Mouse (Mus musculus) adrenal gland, adult 18-20 months (tissue): ENCODE measurements around the gene Tmem158. TPM values are rescaled to one million over a fixed set of nuclear protein-coding genes. Genes with fewer than 3 reads are reported as not detected.

Experiments used
- DNase-seq, 2 experiments: peaks; one replicate each; pipeline ENCODE4 v3.0.0; 2021 to 2022; ENCODE audit warnings: low spot score in 2 of 2
- long read RNA-seq, 2 experiments: library from polyadenylated mRNA; stranded (forward); transcript quantifications; one replicate each; pipeline ENCODE4 v2.0.0; 2021
- total RNA-seq, 2 experiments: library from RNA; stranded (reverse); gene quantifications; 1 replicate in 1 of 2; 2 replicates in 1 of 2; pipeline ENCODE4 v1.2.3; 2021

The Tmem158 gene
- 1 to 10 TPM; 7.5 to 9.2 TPM for total RNA-seq
- long read RNA-seq, experiment 1, transcript Tmem158-201 (1 exons, 1,712 nt) = major isoform, 12 of 12 reads
- long read RNA-seq, experiment 1, partial matches to known transcripts = 0 of 12 reads
- long read RNA-seq, experiment 1, other reads (novel, unspliced or antisense) = 0 of 12 reads
- long read RNA-seq, experiment 2, transcript Tmem158-201 (1 exons, 1,712 nt) = major isoform, 31 of 31 reads
- long read RNA-seq, experiment 2, partial matches to known transcripts = 0 of 31 reads
- long read RNA-seq, experiment 2, other reads (novel, unspliced or antisense) = 0 of 31 reads

DNA sequence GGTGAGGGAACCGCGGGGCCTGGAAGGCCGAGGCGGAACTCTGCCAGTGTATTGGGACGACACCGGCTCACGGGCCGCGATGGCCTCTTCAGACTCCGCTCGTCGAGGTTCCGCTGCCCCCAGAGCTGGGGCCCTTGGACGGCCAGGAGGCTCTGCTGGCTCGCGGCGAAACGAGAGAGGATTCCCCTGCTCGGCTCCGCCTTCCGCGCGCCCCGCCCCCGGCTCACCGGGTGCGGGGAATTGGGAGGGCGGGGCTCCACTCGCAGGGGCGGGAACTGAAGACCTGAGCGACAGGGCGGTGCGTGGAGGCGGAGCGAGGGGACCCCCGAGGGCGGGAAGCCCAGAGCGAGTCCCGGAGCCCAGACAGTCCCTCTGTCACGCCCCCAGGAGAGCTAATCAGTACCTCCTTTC lies at the start of gene Tmem158:
Gene Tmem158 (minus strand): TSS at position 154 of the 411 bp plus-strand sequence.
- DNase-seq = peak; percentile 81 to 83

DNA sequence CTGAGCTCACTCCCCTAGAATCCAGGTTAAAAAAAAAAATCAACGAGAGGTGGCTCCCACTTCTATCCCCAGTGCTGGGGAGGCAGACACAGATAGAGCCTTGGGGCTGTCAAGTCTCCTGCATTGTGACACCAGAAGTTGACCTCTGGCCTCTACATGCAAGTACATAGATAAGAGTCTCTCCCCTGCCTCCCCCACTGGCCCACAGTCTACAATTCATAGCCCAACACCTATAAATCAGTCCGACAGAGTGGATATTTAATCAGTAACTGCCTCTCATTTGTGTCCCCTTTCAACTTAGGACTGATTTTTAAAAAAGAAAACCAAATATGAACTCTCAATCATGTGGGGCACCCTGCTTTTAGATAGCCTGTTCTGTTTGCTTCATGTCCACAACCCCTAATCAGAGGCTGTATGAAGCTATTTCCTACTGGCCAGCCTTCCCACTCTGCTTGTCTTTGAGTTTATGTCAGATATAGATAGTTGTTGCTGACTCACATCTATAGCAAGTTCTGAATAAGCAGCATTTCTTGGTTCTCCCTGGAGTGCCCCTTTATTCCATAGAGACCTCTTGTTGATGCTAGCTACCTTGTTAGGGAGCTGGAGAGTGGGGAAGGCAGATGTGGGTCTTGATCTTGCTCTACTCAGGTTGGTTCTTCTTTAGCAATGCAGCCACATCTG lies 49.3 kb upstream of the Tmem158 start:
- DNase-seq = no peak

DNA sequence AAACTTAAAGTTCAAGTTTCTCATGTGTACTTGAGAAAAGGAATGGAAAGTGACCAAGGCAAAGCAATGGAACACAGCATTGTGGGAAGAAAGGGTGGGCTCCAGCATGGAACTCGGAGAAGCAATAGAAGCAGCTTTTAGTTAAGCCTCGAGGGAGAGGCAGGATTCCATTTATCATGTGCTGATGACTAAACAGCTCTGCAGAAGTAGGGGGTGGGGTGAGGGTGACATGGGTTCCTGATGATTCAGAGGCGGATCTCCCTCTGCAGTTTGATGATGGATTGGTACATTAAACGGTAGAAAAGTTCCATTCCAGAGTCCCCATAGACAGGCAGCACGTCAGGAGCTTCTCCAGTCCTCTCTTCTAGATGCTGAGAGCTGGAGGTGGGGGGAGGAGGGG lies 48.5 kb upstream of the Tmem158 start:
- DNase-seq = peak in 1 of 2 experiments; percentile 29

DNA sequence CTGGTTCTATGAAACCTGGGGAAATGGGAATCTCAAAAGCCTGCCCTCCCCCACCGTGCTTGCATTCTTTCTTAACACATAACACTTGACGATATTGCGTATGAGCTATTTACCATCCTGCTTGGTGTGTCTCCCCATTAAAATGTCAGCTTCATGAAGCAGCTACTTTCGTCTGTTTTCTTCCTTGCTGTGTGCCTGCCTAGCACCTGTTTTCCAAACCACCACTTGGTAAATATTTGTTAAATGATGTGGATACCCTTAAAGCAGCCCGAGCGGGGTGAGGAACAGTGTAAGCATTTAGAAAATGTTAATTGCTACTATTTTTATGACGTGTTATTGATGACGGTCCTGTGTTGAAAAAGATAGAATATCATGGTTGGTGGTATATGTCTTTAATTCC lies 44.4 kb upstream of the Tmem158 start:
- no peak for DNase-seq

DNA sequence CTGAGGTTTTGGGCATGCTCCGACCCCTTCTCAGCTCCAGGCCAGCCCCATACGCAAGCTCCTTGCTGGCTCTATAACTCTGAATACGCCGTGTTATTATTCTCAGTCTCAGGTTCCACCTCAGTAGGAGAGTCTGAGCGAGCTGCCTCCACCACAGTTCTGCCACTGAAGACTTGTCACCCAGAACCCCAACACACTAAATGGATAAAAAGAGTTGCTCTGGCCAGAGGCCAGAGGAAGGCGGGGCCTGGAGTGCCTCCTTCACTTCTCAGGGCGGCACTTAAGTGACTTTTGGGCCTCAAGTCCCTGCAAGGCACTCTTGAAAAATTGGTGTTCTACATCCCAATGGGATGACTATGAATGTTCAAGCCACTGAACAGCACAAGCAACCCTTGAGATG lies 43.4 kb upstream of the Tmem158 start:
- DNase-seq = no peak

DNA sequence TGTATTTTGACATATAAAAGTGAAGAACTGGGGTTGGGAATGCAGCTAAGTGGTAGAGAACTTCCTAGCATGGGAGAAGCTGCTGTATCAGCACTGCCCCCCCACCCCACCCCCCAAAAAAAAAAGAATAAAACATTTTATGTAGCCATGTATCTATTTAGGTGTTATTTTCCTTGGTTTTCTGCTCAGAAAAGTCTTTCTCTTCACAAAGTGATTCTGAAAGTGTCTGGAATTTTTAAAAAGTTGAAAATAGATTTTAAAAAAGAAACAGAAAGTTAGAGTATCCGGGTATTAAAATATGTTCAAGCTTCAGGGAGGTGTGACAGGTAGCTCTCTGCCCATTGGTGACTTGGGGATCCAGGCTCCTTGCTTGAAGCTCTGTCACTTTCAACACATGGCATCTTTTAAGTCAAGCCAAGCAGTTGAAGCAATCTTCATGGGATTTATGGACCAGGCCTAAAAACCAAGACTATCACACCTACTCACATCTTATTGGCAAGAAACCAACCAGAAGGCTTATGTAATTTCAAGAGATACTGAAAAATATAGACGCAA lies 42.3 kb upstream of the Tmem158 start:
- no peak for DNase-seq

DNA sequence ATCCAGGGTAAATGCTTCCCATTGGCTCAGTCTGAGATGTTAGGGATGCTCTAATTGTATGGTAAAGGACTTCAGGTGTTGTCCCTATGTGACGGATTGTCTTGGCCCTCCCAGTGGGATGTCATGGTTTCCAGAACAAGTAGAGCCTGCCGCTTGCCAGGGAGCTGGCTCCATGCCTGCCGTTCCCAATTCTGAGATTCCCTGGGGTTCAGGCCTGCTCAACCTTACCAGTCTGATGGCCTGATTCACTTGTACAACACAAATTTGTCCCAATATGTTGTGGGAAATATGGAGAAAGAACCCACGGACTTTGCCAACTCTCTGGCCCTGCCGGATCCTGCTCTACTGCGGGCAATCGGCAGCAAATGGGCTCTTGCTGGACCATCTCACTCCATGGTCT lies 37.3 kb upstream of the Tmem158 start:
- DNase-seq = no peak

DNA sequence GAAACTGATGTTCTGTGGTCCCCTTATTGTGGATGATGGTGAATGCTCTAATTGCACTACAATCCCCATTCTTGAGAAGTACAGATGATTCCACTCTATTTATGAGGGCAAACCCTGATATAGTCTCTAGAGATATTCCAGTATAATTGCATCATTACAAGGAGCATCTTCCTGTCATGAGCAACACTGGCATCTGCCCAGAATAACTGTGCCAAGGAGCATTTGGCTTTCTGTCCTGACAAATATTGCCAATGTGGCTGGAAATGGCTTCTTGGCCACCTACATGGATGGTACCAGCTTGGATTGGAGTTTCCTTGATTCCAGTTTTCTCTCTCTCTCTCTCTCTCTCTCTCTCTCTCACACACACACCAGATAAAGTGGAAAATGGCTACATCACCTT lies 35.7 kb upstream of the Tmem158 start:
- no peak for DNase-seq

DNA sequence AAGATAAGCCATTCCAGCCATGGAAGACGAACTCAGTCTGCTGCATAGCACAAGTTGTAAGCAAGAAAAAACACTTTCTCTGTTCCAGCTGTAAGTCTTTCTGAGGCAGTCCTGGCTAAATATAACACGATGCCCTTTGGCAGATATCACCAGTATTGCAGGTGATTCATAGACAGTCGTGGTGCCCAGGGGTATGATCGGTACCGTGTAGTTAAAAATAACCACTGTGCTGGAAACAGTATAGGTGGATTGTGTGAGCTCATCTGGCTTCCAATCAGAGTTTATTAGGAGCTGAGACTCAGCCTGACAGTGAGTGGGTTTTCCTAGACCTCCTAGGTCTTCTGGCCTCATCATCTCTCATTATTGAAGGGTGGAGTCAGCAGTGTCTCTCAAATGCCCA lies 34.0 kb upstream of the Tmem158 start:
- no peak for DNase-seq

DNA sequence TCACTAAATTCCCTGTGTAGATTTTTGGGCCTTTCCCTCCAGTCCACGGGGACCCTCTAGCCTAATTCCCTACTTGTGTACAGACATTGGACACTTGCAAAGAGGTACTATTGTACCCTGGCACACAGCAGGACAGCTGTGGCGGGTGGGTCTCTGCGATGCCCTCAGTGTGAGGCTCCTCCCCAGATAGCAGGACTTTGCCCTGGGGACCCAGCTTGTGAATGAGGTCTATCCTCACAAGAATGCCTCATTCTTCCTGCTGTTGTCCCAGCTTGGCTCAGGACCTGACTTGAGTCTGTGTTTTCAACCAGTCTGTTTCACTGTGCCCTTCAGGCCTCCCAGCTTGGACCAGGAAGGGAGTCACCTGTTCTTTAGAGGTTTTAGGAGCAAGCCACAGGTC lies 27.8 kb upstream of the Tmem158 start:
- no peak for DNase-seq

DNA sequence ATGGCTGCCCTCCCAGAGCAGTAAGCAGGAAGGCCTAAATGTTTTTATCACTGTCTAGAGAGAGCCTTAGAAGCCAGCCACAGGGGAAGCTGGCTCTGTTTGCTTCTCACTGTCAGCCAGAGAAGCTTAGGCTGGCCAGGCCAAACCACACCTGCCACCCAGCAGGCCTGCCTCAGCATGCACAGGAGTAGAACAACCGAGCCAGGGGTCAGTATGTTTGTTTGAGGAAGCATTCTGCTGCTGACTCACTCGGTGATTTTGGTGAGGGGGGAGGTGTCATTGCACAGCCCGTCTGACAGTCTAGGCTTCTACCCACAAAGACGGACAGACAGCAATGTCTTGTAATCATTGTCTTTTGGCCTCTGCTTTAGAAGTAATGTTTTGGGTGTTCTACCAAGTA lies 25.1 kb upstream of the Tmem158 start:
- no peak for DNase-seq

DNA sequence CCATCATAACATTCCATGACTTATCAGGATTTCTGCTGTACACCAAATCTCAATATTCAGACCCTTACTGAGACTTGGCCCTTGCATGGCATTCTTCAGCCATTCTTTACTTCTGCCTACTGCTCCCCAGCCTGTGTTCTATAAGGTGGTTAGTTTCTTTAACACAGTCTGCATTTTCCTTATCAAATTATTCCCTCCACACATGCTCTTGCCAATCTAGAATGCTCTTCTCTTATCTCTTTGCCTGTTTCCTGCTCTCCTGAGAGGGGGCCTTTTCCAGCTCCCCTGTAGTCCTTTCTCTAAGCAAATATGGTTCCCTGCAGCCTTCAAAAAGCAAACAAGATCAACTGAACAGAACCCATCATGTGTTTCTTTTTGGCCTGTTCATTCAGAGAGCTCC lies 20.2 kb upstream of the Tmem158 start:
- no peak for DNase-seq

DNA sequence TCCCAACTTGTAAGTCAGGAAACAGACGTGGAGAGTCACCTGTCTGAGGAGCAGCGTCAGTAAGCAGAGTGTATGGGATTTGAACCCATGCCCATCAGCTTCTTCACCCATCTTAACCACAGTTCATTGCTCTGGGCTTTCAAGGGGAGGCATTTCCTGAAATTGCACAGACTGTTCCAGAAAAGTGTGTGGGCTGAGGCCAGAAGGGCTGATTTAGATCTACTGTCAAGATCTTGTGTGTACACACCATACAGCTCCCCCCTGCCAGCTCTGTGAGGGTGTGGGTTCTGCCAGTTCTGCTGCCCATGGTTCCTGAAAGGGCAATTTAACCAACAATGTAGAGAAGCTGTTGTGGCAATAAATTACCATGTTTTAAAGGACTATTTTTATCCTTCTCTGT lies 17.4 kb upstream of the Tmem158 start:
- DNase-seq = no peak

DNA sequence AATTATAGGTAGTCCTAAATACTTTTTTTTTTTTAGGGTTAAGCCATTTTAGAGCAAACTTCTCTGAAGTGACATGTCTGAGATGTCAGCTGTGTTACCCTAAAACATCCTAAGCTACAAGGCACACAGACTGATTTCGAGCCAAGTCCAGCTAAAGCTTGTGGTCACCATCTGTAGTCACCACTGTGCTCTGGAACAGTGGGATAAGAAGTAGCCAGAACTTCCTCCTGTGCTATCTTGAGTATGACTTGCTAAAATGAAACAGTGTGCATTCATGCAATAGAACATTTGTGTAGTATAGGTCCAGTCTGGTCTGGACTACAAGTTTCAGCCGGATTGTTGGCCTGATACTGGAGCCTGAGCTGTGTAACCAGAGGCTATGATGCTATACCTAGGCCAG lies 14.8 kb upstream of the Tmem158 start:
- no peak for DNase-seq

DNA sequence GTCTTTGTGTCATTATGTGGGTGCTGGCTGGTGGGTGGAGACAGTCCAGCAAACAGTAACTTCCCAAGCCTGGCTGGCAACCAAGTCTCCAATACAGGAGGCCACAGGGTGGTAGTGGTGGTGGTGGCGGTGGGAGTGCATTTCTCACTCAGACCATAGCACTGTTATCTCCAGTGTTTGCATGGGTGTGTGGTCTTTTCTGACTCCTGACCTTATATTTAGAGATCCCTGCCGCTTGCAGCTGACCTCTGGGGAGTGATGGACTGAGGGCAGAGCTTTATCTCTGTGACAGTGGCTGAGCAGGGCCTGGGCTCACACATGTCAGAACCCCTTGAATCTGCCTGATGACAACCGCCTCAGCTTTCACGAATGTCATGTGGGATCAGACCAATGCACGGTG lies 14.1 kb upstream of the Tmem158 start:
- DNase-seq = no peak

DNA sequence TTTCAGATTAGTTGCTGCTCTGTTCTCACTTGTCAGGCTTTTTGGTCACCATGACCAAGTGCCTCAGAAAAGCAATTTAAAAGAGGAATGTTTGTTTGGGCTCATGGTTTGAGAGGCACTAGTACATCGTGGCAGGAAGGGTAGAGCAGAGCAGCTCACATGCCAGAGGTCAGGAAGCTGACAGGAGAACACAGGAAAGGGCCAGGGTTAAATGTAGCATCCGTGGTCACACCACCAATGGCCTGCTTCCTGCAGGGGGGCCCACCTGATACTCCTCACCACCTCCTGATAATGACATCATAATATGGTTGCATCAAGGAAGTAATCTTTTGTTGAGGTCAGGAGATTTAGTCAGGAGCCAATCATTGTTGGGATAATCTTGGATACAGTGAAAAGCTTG lies 13.3 kb upstream of the Tmem158 start:
- DNase-seq = no peak

DNA sequence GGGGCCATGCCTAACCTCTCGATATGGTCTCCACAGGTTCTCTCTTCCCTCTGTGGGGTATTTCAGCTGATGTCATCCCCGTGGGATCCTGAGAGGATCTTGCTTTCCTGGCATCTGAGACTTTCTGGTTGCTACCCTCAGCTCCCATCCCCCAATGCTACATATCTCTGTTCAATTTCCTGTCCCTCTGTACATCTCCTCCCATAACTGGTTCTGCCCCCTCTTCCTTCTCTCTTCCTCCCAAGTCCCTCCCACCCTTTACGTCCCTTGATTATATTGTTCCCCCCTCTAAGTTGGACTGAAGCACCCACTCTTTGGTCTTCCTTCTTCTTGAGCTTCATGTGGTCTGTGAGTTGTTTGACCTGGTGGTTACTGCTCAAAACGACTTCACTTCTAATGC lies 11.0 kb upstream of the Tmem158 start:
- no peak for DNase-seq

DNA sequence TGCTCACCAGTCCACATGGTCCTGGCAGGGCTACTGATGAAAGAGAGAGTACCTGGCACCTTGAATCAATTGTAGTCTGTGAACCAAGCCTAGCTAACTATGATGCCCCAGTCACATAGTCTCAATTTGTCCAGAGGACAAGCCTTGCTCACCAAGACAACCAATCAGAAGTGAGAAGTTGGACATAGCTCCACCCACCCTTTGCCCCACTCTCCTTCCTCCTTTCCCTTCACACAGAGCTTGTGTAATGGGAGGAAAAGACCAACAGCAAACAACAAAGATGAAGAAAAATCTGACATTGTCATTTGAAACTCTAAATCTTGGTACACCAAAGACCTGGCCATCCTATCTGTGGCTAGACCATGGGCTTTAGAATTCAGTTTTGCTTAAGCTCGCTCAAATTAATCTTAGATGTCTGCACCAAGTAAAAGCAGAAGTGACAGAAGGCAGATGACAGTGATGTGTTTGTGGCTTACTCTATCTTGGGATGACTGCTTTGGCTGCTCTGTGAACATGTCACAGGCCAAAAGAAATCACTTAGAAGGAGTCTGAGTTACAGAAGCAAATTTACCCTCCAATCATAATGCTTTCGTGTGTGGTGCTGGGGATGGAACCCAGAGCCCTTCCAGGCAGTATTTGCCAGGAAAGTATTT lies 9.5 kb upstream of the Tmem158 start:
- DNase-seq = no peak

DNA sequence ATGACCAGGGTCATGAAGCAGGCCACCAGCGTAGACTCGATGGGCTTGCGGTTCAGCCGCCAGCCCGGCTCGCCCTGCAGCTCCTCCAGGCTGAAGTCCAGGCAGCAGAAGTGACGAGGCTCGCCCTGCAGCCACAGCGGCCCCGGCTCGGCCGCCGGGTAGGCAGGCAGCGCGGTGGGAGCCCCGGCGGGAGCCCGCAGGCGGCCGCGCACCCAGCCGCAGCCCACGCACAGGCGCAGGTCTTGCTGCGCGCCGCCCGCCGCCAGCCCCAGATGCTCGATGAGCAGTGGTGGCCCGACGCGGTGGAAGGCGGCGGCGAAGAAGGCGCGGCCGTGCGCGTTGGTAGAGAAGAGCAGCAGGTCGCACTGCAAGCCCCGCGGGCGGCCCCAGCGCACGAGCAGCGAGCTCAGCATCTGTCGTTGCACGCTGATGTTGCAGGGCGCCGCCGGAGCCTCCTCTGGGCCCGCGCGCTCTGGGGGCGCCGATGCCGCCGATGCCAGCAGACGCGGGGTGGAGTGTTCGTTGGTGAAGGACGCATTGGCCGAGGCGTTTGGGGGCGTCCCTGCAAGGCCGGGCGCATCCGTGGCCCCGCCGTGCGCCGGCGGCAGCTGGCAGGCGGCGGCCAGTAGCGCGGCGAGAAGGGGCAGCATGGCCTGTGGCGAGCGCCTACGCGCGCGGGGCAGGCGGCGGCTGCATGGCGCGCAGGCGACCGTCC lies 511 bp downstream of the Tmem158 start:
- DNase-seq = peak in 1 of 2 experiments; percentile 42

DNA sequence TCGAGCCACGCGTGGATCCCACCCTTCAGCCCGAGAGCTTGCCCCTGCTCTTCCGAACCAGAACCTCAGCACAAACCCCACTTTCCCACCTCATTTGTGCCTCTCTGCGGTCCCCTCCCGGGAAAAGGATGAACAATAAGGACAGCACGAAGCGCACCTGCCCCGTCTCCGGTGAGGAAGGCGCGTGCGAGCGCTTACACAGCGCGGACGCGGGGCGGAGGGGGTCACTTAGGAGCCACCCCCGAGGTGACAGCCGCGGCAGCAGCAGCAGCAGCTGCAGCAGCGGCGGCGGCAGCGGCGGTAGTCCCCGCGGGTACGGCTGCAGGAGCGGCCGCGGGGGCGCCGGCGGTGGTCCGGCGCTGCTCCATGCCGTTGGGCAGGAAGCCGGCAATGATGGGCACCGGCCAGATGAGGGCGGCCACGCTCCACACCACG lies 1.1 kb downstream of the Tmem158 start:
- peak; percentile 76 to 79 for DNase-seq

DNA sequence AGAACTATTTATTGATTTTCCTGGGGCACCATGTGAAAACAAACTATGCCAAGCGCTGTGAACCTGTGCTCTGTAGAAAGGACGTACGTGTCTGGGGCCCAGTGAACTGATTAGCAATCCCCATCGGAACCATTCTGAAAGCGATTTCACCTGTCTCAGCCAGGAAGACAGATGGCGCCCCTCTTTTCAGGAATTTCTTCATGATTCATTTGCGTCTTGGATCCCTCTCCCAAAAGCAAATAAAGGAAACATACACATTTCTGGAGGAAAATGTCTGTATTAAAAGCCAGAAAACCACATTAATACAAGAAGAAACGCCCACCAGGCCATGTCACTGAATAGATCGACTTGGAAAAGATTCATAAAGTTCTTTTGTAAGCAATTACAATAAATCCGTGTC lies 1.8 kb downstream of the Tmem158 start:
- DNase-seq = no peak
